Mouse (Mus musculus) T-helper 2 cell (primary cell): Measurements from ENCODE around the gene Mpv17l.
"Not testable (repeated sequence)": the region's sequence is repeated elsewhere in the genome, so short reads cannot be mapped to it uniquely, and the experiment has no call there.

Experiments
- in situ Hi-C: fragments of 300-600 bp; cut with MboI, MseI; formaldehyde crosslinking; loops from one replicate; pipeline ENCODE4 v1.15.1; 2025; ENCODE audit warnings: high pct_unique_total_duplicates

Gene Mpv17l

DNA sequence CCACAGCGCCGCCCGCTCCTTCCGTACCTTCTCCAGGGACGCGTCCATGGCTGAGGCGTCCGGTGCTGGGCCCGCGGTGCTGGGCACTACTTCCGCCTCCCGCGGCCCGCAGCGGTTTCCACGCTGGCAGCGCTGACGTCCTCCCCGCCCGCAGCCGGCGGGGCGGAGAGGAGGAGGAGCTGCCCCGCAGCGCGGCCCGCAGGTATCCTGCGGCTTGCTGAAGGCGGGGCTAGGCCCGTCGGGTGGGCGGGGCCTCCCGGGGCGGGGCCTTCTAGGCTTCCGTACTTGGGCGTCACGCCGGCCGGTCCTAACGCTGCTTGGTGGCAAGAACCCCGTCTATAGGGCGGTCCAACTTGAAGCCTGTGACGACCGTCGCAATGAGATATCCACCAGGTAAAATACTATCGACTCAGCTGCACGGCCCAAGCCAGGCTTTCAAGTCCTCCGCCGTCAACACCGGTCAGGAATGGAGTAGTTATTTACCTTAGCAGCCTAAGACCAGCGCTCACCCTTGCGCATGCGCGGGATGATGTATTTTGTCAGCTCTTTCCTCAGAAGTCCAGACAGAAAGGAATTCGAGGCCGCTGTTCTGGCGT lies at the start of gene Mpv17l, which contains the start of gene Pdxdc1:
Mpv17l (plus strand) TSS at position 274 of the 596 bp plus-strand sequence.
Pdxdc1 (minus strand) TSS at position 244 of the 596 bp plus-strand sequence.
- in situ Hi-C loops, result no loop called here

DNA sequence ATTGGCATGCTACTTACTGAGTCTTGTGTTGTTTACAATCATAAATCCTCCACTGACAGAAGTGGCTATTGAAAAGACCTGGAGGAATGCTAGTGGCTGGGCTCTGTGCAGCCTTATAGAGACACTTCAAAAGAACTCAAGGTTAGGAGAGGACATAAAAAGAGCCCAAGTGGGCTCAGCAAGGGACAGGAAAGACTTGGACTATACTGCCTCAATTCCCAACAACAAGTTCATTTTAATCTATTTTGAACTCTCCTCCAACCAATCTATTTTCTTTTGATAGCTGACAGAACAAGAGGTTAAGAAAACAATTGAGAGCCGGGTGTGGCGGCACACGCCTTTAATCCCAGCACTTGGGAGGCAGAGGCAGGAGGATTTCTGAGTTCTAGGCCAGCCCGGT lies 49.1 kb upstream of the Mpv17l start:
- in situ Hi-C loops, result no loop called here

DNA sequence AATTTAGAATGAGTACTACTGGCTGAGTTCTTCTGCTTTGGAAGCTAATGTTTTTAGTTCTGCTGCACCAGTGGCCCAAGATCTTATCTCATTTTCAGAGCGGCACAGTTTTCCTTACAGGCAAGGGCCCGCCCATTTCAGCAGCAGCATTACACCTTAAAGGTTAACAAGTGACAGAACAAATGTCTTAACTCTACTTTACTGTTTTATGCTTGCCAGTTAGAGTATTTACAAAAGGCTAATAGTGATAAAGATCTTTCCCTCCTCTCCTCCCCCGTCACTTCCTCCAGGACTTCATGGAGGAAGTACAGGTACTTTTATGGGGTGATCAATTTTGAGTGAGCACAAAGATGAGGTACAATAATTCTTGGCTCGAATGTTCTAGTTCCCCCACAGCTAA lies 36.9 kb upstream of the Mpv17l start:
- in situ Hi-C loops, result no loop called here

DNA sequence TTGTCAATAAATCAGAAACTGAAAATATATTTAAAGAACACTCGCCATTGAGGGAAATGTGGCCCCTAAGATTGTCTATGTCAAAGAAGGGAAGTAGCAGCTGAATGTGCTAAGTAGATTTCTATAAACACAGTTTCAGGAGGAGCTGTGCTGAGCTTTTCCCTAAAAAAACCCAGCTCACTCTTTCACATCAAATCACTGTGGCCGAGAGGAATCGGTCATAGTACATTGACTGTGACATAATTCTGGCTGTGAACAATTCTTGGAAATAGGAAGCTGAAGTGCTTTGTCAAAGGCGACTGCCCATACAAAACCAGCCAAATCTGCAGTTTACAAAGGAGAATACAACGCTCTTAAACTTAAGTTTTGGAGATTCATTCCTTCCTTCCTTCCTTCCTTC lies 36.3 kb upstream of the Mpv17l start:
- in situ Hi-C loops, result no loop called here

DNA sequence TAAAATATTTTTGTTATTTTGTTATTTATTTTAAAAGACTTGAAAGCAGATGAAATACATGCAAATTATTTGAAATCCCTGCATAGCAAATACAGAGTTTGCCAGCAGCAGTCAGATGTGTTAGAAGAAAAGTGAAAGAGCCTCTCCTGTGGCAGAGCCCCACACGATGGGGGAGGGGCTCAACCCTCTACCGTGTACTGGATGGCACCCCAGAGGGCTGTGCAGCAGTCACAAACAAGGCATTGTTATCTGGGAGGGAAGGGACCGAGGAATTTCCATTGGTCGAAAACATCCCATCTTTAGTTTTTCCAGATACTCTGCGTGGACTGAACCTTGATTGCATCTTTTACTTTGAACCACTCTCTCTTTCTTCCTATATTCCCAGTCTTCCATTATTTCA lies 35.6 kb upstream of the Mpv17l start:
- in situ Hi-C loops, result not testable (repeated sequence)

DNA sequence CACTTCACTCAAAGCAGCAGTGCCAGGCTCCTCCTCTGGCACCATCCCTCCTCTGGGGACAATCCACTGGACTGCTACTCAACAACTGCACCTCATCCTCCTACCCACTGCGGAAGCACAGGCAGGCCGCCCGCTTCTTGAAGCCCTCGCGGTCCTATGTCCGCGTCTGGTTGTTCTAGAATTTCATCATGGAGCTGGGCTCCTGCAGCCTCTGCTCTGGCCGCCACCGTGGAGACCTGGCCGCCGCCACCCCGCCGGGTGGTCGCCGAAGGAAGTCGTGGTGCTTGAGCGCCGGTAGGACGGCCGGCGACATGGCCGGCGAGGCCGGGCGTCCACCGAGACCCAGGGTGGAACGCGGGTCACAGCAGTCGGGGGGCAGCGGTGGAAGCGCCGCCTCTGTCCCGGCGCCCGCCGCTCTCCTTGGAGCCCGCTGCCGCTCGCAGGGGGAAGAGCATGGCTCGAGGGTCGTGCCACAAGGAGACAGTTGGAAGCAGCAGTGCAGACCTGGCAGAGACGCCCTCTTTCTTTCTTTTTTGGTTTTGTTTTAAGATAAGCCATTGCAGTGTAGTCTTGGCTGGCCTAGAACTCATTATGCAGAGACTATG lies 34.9 kb upstream of the Mpv17l start:
- in situ Hi-C loops, result no loop called here

DNA sequence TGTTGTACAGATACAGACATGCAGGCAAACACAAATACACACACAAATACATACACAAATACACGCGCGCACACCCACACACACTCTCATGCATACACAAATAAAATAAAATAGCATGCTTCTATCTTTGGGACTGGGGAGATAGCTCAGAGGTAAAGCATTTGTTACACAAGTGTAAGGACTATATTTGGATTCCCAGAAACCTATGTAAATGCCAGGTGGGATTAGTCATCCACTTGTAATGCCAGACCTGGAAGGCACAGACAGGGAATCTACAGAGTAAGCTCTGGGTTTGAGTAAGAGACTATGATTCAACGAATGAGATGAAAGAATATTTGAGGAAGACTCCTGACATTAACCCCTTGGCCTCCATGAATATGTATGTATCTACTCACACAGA lies 27.5 kb upstream of the Mpv17l start:
- in situ Hi-C loops, result no loop called here

DNA sequence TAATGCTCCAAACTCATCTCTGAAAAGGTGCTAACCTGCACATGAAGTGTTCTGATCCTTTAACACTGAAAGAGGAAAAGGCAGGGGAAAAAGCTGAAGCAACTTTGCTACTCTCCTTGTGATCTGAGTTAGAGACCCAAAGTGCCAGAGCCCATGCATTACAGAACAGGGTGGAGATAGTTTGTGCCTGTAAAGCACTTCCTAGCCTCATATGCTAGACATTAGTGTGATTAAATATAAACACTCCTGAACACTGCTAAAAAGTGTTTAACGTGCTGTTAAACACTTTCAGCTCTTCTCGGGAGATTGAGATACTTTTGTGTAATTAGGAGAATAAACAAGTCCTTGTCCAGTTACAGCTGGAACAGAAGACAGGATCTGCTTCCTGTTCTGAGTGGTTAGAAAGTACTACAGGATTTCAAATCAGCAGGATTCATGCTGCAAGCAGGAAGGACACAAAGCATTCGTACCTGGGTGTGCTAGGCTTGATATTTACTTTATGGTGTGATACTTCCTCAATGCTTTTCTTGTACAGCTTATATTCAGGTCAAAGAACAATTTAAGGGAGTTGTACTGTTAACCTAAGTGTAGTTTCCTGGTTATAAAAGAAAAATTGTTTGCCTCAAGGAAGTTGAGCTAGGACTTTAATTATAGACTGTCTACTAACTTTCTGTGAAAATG lies 19.7 kb upstream of the Mpv17l start:
- in situ Hi-C loops, result no loop called here

DNA sequence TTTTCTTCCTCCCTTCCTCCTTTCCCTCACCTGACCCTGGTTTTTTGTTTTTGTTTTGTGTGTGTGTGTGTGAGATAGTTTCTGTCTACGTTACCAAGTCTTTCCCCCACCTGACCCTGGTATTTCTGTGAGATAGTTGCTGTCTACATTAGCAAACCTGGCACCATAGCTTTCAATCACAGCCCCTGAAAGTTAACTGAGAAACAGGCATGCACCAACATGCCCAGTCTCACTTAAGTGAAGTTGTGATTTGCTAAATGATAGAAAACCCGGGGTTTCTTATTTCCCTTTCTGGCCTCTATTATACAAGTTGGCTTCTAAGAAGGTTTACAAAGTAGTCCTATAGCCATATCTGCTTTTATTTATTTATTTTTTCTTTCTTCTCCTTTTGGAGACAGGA lies 12.5 kb upstream of the Mpv17l start:
- in situ Hi-C loops, result loop anchor here (10.0 kb wide), 1 partner anchor 264 kb away; no protein-coding TSS in a partner anchor

DNA sequence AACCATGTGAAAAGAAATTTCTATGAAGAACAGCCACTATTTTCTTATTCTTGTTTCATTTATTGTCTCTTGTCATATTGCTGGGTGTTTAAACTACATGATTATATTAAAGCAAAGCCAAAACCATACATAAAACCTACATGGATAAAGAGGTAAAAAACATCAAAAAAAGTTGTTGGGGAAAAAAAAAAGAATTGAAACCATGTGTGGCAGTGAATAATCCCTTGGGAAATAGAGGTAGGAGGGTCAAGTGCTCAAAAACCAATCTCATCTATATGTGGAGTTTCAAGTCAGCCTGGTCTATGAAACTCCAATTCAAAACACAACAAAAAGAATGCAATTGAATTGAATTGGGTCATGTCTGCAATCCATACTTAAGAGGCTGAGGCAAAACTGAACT lies 10.1 kb upstream of the Mpv17l start:
- in situ Hi-C loops, result loop anchor here (10.0 kb wide), 1 partner anchor 262 kb away; no protein-coding TSS in a partner anchor

DNA sequence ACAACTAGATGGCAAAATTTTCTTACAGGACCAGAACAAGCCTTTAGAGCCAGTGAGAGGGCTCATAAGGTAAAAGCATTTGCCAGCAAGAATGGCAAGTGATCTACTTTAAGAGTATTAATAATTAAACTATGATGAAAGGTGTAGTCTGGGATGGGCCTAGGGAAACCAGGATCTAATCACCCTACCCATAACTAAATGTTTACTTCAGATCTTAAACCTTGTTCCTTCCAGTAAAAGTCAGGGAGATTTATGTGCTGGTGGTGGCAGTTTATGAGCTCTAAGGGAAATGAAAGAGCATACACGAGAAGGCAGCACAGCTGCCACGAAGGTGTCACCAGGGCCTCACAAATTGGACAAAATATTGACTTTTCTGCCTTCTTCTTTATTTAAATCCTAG lies 8.9 kb upstream of the Mpv17l start:
- in situ Hi-C loops, result loop anchor here (10.0 kb wide), 1 partner anchor 261 kb away; no protein-coding TSS in a partner anchor

DNA sequence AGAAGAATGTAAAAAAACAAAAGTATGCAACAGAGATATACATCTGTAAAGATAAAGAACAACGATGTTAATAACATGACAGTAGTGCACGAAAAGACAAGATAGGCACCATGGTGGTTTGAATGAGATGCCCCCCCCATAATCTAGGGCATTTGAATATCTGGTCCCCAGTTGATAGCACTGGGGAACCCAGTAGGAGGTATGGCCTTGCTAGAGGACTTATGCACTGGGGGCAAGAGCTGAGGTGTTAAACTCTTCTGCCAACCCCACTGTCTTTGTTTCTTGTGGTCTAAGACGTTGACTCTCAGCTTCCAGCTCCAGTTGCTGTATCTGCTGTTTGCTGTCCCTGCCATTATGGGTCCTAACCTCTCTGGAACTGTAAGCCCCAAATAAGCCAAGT lies 7.2 kb upstream of the Mpv17l start:
- in situ Hi-C loops, result loop anchor here (10.0 kb wide), 1 partner anchor 259 kb away; no protein-coding TSS in a partner anchor

DNA sequence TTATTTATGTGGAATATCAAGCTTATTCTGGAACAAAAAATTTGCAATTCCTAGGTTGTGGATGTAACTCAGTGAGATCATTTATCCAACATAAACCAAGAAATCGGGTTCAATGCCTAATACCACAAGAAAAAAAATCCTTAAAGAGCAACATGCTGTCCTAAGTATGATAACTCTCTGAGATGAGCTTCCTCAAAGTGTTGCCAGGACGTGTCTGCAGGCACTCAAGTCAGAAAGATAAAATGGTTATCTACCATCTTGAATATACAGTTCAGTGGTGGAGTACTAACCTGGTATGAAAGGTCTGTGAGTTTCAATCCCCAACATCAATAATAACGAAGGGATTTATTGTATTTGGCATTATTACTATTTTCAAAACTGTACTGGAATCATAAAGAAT lies 6.6 kb upstream of the Mpv17l start:
- in situ Hi-C loops, result loop anchor here (10.0 kb wide), 1 partner anchor 258 kb away; no protein-coding TSS in a partner anchor

DNA sequence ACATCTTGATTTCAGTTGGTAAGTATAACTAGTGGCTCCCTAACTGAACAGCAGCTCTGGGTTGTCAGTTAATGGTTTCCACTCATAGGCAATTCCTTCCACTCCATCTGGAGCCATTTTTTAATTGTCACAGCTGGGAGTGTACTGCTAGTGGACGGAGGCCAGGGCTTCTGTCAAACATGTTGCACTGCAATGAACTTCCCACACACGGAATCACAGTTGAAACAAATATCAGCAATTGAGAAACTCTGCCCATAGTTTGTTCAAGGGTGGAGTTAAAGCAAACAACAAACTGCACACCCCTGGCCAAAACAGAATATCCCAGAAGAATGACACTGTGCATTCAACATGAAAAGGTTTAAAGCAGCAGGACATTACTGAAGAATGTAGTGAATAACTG lies 4.0 kb upstream of the Mpv17l start:
- in situ Hi-C loops, result loop anchor here (10.0 kb wide), 1 partner anchor 256 kb away; no protein-coding TSS in a partner anchor

DNA sequence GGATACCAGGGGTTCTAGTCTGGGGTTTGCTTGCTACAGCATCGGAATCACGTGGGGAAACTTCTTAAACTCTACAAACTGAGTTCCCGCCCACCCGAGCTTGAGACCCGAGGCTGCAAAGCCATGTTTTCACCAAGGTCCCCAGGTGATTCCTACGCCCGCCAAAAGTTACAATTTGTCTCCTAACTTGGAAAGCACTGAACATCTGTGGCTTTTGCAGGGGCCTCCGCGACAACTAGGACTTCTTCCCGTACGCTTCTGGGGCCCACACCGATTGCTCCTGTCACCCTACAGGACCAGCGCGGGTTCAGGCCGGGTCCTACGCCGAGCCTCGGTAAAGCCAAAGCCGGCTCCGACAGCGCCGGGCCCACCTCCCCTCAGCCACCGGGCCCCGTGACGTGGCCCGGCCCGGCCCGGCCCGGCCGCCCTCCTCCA lies 547 bp upstream of the Mpv17l start:
- in situ Hi-C loops, result no loop called here

DNA sequence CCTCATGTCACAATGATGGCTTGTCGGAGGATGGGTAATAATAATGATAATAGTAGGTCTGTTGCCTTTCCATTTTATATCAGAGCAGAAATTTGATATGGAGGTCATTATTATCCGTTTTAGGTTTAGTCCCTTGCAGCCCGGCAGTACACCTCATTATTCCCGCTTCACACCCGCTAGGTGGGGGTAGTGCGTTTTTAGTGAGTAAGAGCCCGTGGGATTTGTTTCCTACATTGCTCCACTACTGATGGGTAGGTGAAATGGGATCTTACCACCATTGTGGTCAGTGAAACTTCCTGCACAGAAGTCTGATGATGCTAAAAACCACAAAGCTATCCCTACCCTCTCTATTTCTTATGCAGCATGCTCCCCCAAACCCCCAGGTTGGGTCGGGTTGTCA lies 527 bp downstream of the Mpv17l start:
- in situ Hi-C loops, result no loop called here

DNA sequence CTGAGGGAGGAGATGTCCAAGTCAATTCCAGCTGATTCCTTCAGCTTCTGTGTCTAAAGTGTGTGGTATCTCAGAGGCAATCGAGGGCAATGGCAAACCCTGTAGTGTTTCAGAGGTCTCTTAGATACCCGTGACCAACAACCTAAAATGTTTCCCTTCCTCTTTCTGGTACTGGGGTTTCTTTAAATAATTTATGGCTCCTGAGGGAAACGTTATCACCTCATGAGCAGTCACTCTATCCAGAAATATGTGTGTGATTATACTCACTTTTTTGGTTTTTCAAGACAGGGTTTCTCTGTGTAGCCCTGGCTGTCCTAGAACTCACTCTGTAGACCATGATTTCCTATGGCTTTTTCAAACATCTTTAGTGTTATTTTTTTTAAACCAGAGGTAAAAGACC lies 4.3 kb downstream of the Mpv17l start:
- in situ Hi-C loops, result no loop called here

DNA sequence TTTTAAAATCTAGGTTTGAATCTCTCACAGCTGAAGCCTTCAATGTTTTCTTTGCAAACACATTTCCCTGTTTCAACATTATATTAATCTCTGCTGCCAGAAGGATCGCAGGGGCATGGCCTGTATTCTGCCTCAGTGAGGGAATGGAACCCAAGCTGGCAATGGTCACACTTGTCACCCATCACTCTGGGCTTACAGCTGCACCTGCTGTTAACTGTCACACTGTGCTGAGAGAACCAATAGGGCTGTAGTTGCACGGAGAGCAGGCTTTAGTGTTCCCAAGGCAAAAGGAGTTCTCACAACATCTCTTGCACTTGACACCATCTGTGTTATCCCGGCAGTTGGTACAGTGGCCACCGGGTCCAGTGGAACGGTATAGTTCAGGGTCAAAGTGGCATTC lies 17.1 kb downstream of the Mpv17l start:
- in situ Hi-C loops, result no loop called here

DNA sequence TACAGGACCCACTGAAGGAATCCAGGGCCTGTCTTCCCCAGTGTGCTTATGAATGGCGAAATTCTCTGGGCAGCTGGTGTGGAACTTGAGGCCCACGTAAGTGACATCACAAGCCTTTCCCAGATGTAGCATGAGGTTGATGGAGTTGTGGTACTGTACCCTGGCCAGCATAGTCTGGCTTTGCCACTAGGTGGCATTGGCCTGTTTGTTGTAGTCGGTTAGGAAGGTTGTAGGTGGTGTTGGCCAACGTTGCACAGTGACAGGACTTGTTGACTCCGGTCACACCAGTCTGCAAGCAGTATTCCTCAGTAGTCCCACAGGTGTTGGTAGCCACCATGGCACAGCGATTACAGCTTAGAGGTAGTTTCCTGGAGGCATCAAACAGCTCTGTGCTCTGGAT lies 18.1 kb downstream of the Mpv17l start:
- in situ Hi-C loops, result no loop called here

DNA sequence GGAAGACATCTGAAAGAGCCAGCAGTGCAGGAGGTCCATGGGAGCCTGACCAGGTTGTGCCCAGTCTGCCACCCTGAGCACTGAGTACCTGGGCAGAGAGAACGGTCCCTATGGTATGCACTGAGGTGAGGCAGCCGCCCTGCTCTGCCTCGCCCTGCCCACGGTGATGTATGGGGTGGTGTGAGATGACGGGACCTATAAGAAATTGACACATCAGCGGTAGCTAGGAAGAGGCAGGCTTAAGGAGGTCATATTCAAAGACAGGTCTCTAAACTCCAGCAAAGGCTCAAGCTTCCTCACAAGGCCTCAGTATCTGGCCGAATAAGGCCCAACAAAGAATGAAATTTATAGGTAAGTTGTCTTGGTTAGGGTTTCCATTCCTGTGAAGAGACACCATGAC lies 18.8 kb downstream of the Mpv17l start:
- in situ Hi-C loops, result no loop called here

DNA sequence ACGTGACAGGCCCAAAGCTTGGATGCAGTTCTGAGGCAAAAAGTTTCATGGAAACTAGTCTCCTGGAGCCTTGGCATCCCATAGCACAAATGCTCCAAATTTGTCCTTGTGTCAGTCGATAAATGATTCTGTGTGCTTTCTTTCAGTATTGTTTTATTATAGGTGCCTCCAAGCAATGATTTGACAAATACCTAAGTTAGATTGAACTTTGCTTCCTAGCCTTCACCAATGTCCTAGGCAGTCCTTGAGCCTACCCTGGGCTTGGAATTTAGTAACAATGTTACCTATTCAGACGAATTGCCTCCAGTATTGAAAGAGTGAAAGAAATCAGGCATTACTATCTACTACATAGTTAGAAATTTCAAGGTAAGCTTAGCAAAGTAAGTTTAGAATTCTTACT lies 19.5 kb downstream of the Mpv17l start:
- in situ Hi-C loops, result not testable (repeated sequence)

DNA sequence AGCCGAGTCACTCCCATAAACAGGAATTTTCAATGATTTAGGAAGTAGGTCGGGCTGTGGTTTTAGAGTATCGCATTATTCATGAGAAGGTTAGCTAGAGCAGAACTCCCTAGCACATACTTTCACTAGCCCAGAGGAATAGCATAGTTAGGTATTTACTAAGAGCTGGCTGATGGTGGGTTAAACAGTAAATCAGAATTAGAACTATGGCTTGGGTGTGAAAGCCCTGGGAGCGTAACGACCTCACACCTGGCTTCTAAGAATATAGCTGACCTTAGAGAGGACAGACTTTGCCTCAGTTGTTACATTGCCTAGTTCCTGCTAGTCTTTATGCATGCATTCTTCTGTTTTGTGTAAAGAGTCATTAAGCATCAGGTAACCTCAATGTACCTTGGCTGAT lies 20.0 kb downstream of the Mpv17l start:
- in situ Hi-C loops, result not testable (repeated sequence)
